Mouse (Mus musculus): ENCODE data around the gene Zfp219.

GRCm38 (mm10) chr14:51967400-51967799, 53.1 kb downstream of the Zfp219 start:
- TF ChIP-seq CTCF (conservative IDR thresholded peaks at IDR 0.05; ENCODE audit: low read length) (no peak), NANOG (IDR thresholded peaks at IDR 0.05; ENCODE audit: borderline replicate concordance, low read length) (no peak), POU5F1 (IDR thresholded peaks at IDR 0.05; ENCODE audit: borderline replicate concordance, low read length) (no peak)
